Mouse (Mus musculus): ENCODE measurements around the gene Aif1. TPM values are rescaled to one million over a fixed set of nuclear protein-coding genes. Genes with fewer than 3 reads are reported as not detected.

Aif1 gene
- polyA plus RNA-seq, 1 experiment, result 10.2 TPM

DNA sequence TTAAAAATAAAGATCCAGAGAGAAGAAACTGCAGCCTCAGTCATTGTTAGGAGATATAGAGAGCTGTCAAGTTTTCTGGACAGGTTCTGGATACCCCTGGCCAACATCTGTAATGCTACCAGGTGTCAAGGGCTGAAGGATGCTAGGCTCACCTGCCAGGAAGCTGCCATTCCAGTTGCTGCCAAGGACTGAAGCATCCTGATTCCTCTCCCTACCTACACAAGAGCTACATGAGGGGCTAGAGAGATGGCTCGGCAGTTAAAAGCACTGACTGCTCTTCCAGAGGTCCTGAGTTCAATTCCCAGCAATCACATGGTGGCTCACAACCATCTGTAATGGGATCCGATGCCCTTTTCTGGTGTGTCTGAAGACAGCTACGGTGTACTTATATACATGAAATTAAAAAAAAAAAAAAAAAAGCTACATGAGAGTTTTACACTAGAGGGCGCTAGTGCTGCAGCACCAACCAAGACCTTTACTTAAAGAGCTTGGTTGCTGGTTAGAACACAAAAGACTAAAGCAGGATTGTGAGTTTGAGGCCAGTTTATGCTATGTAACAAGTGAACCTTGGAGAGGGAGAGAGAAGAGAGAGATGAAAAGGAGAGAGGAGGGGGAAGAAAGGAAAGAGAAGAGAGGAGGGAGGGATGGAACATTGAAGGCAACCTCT, 7.2 kb downstream of the Aif1 start:
- TF ChIP-seq POLR2A (IDR thresholded peaks at IDR 0.05; ENCODE audit: low read depth, low read length) (no peak), CTCF (IDR thresholded peaks at IDR 0.05; ENCODE audit: extremely low read depth, insufficient read depth, insufficient read length, insufficient replicate concordance) (peak; percentile 30; the same call in 1 of the 2 replicates)
- Histone ChIP-seq H3K36me3 (ENCODE audit: control insufficient read depth, insufficient read depth, low read length) (no peaks in the 10 kb centered on the region), H3K4me1 (ENCODE audit: control insufficient read depth, insufficient read depth, insufficient read length) (peaks cover 25% of the 10 kb centered on the region; the same call in 1 of the 2 replicates), H3K4me3 (ENCODE audit: extremely low read depth, insufficient read depth, insufficient read length) (no peak overlapping the region), H3K27me3 (ENCODE audit: control insufficient read depth, insufficient read depth, low read length) (no peaks in the 10 kb centered on the region), H3K27ac (ENCODE audit: insufficient read depth, low read length) (no peak overlapping the region)
- 14% methylated on average over 4 of the region's 4 CpGs for WGBS
- peak in 1 of 2 experiments; percentile 74 for DNase-seq (ENCODE audit: low read depth in 1 of 2, low spot score in 2 of 2)

DNA sequence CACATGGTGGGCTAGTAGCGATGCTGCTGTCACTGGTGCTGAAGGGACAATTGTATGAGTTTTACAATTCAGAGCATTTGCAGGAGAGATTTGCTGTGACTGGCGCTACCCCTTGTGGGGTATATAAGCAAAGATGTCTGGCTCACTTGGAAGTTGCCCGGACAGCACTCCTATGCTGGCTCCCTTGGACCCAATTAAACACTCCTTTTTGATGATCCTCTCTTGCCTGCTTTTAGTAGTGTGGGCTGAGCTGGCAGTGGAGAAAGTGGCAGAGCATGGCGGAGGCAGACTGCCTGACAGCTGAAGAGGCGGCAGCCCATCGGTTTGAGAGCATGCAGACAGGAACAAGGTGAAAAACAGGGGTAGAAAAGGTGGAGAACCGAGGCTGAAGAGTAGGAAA, 8.1 kb downstream of the Aif1 start:
- Histone ChIP-seq H3K27ac (ENCODE audit: insufficient read depth, low read length) (no peak overlapping the region), H3K4me3 (ENCODE audit: extremely low read depth, insufficient read depth, insufficient read length) (no peak overlapping the region), H3K4me1 (ENCODE audit: control insufficient read depth, insufficient read depth, insufficient read length) (peaks cover 22% of the 10 kb centered on the region; the same call in 1 of the 2 replicates), H3K27me3 (ENCODE audit: control insufficient read depth, insufficient read depth, low read length) (no peaks in the 10 kb centered on the region), H3K36me3 (ENCODE audit: control insufficient read depth, insufficient read depth, low read length) (no peaks in the 10 kb centered on the region)
- 89% methylated on average over 7 of the region's 7 CpGs for whole genome bisulfite sequencing
- no peak for TF ChIP-seq CTCF (IDR thresholded peaks at IDR 0.05; ENCODE audit: extremely low read depth, insufficient read depth, insufficient read length, insufficient replicate concordance)
- TF ChIP-seq POLR2A (IDR thresholded peaks at IDR 0.05; ENCODE audit: low read depth, low read length), result no peak
- no peak for DNase-seq (ENCODE audit: low read depth in 1 of 2, low spot score in 2 of 2)

DNA sequence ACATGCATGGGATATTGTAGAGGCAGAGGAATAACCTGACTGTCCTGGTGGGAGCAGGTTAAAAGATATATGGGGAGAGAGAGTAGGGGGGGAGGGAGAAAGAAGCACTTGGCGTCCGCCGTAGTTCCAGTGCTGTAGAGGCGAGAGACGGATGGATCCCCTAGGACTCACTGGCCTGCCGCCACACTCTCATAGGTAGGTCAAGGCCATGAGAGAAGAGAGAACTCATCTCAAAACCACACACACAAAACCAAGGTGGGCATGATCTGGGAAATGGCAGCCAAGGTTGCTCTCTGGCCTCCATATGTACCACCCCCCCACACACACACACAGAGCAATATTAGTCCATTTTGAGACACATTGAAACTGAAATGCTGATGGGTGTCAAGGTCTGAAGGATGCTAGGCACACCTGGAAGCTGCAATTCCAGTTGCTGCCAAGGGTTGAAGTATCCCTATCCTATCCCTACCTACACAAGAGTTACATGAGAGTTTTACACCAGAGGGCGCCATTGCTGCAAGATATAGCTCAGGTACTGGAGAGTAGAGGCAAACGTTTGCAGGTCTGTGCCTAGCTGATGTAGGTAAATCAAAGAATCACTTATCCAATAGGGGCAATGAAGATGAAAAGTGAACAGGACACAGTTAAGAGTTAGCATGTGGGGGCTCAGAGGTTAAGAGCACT, 9.4 kb downstream of the Aif1 start:
- peak; percentile 74 to 79 for DNase-seq (ENCODE audit: low read depth in 1 of 2, low spot score in 2 of 2)
- H3K36me3 ChIP-seq (ENCODE audit: control insufficient read depth, insufficient read depth, low read length), result peaks cover 5% of the 10 kb centered on the region
- 72% methylated on average over 8 of the region's 8 CpGs for WGBS
- H3K27ac ChIP-seq (ENCODE audit: insufficient read depth, low read length), result no peak overlapping the region
- no peaks in the 10 kb centered on the region for H3K27me3 ChIP-seq (ENCODE audit: control insufficient read depth, insufficient read depth, low read length)
- H3K4me1 ChIP-seq (ENCODE audit: control insufficient read depth, insufficient read depth, insufficient read length), result peaks cover 11% of the 10 kb centered on the region; the same call in 1 of the 2 replicates
- H3K4me3 ChIP-seq (ENCODE audit: extremely low read depth, insufficient read depth, insufficient read length), result no peak overlapping the region
- TF ChIP-seq CTCF (IDR thresholded peaks at IDR 0.05; ENCODE audit: extremely low read depth, insufficient read depth, insufficient read length, insufficient replicate concordance) (peak; percentile 44; the same call in 1 of the 2 replicates), POLR2A (IDR thresholded peaks at IDR 0.05; ENCODE audit: low read depth, low read length) (no peak)

DNA sequence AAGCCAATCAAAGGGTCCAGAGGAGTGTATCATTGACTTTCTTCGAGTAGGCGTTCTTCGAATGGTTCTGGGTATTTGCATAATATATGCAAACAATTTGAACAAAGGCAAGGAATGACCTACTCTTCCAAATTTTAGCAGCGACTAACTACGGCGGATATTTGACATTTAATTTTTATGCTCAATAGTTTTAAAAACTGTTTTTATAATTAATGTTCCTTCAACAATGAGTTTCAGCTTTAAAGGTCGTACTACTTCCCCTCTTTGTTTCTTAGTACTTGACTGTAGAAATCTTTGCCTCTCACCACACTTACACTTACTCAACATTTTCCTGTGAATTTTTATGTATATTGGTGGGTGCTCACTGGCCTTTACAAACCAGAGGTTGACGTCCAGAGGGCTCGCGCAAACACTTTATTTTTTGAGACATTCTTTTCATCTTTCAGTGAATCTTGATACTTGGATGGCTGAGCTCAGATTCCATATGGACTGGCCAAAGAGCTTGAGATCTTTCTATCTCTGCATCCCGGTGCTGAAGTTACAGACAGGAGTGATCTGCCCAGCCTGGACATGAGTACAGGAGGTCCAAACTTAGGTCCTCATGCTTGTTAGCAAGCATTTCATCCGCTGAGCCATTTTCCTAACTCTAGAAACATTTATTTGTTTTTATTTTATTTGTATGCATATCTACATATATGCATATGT, 10.3 kb downstream of the Aif1 start:
- TF ChIP-seq POLR2A (IDR thresholded peaks at IDR 0.05; ENCODE audit: low read depth, low read length) (no peak), CTCF (IDR thresholded peaks at IDR 0.05; ENCODE audit: extremely low read depth, insufficient read depth, insufficient read length, insufficient replicate concordance) (no peak)
- Histone ChIP-seq H3K4me3 (ENCODE audit: extremely low read depth, insufficient read depth, insufficient read length) (peak overlapping the region; percentile 90; the same call in 1 of the 2 replicates), H3K4me1 (ENCODE audit: control insufficient read depth, insufficient read depth, insufficient read length) (peaks cover 9% of the 10 kb centered on the region; the same call in 1 of the 2 replicates), H3K27ac (ENCODE audit: insufficient read depth, low read length) (peak overlapping the region; percentile 100), H3K27me3 (ENCODE audit: control insufficient read depth, insufficient read depth, low read length) (no peaks in the 10 kb centered on the region), H3K36me3 (ENCODE audit: control insufficient read depth, insufficient read depth, low read length) (peaks cover 14% of the 10 kb centered on the region)
- WGBS, result 23% methylated on average over 12 of the region's 12 CpGs
- no peak for DNase-seq (ENCODE audit: low read depth in 1 of 2, low spot score in 2 of 2)

DNA sequence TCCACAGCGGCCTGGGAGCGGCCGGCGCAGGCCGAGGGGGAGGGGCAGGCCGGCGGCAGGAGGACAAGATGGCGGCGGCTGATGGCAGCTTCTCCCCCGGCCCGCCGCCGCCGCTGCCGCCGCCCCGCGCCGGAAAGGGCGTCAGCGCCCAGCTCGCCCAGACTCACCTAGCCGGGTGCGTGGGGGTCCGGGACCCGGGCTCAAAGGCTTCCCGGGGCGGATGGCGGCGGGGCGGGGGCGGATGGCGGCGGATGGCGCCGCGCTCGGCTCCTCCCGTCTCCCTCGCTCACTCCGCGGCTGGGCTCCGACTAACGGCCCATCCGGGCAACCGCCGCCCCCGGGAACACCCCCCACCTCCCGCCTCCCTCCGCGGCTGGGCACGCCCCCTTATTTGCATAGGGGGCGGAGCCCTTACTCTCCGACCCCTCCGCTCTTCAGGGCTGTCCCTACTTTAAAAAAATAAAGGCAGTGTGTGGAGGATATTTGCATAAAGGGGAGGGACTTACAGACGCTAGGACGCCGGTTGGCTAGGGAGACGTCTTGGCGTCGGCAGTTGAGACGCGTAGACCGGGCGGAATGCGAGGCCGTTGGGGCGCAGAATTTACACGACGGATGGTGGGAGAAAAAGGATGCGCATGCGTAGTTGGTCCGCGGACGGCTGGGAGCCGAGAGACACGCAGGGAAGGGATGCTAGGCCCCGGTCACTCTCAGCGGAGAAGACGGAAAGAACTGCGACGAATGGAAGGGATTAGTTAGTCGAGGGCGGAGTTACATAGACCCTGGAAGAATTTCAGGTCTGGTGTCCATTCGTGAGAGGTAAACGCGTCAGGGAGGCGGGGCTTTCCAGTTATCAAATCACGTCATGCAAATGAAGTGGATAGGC, 11.1 kb downstream of the Aif1 start, which contains the start of gene Prrc2a:
Gene Prrc2a (minus strand): TSS at position 330 of the 883 bp plus-strand sequence.
- H3K4me1 ChIP-seq (ENCODE audit: control insufficient read depth, insufficient read depth, insufficient read length), result peaks cover 9% of the 10 kb centered on the region; the same call in 1 of the 2 replicates
- peaks cover 22% of the 10 kb centered on the region for H3K36me3 ChIP-seq (ENCODE audit: control insufficient read depth, insufficient read depth, low read length)
- TF ChIP-seq POLR2A (IDR thresholded peaks at IDR 0.05; ENCODE audit: low read depth, low read length) (peak; percentile 78), CTCF (IDR thresholded peaks at IDR 0.05; ENCODE audit: extremely low read depth, insufficient read depth, insufficient read length, insufficient replicate concordance) (no peak)
- peak; percentile 95 to 99 for DNase-seq (ENCODE audit: low read depth in 1 of 2, low spot score in 2 of 2)
- no peaks in the 10 kb centered on the region for H3K27me3 ChIP-seq (ENCODE audit: control insufficient read depth, insufficient read depth, low read length)
- H3K27ac ChIP-seq (ENCODE audit: insufficient read depth, low read length), result peak within 1 kb of the TSS; percentile 100
- peak within 1 kb of the TSS; percentile 90 for H3K4me3 ChIP-seq (ENCODE audit: extremely low read depth, insufficient read depth, insufficient read length)
- WGBS, result under 1% methylated on average over 72 of the region's 89 CpGs

DNA sequence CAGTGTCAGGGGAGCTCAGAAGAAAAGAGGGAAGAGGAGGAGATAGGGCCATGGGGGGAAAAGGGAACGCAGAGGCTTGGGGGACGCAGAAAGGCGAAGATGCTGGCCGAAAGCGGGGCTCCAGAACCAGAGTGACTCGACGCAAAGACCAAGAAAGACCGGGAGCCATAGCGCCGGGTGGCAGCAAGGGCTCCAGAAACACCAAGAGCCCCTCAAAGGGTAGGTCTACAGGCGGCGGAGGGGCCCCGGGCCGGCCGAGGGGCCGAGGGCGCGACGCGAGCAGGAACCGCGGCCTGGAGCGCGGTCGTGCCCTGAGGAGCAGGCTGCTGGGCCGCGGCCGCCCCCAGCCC, 11.7 kb downstream of the Aif1 start:
- peaks cover 9% of the 10 kb centered on the region; the same call in 1 of the 2 replicates for H3K4me1 ChIP-seq (ENCODE audit: control insufficient read depth, insufficient read depth, insufficient read length)
- H3K27me3 ChIP-seq (ENCODE audit: control insufficient read depth, insufficient read depth, low read length), result no peaks in the 10 kb centered on the region
- TF ChIP-seq CTCF (IDR thresholded peaks at IDR 0.05; ENCODE audit: extremely low read depth, insufficient read depth, insufficient read length, insufficient replicate concordance) (no peak), POLR2A (IDR thresholded peaks at IDR 0.05; ENCODE audit: low read depth, low read length) (no peak)
- peaks cover 28% of the 10 kb centered on the region for H3K36me3 ChIP-seq (ENCODE audit: control insufficient read depth, insufficient read depth, low read length)
- peak overlapping the region; percentile 84 for H3K4me3 ChIP-seq (ENCODE audit: extremely low read depth, insufficient read depth, insufficient read length)
- no peak for DNase-seq (ENCODE audit: low read depth in 1 of 2, low spot score in 2 of 2)
- 0% methylated on average over 21 of the region's 28 CpGs for WGBS
- peak overlapping the region; percentile 86 for H3K27ac ChIP-seq (ENCODE audit: insufficient read depth, low read length)
